Mouse (Mus musculus) thymus, postnatal 0 days (tissue): ENCODE data around the gene Gins3. TPM values are rescaled to one million over a fixed set of nuclear protein-coding genes. Genes with fewer than 3 reads are reported as not detected.

Experiments used
- DNase-seq: peaks from one replicate; pipeline ENCODE4 v3.0.0-alpha.2; 2015; ENCODE audit warnings: low spot score
- polyA plus RNA-seq: library from polyadenylated mRNA; unstranded; fragments of >200 nt; fragmentation: Nextera tagmentation; extraction: Ambion mirVana; gene quantifications from 2 replicates; pipeline ENCODE4 v1.2.1, GENCODE M21; 2015

The Gins3 gene
- polyA plus RNA-seq, 1 experiment from 2014 or later, result 21.7 TPM

DNA sequence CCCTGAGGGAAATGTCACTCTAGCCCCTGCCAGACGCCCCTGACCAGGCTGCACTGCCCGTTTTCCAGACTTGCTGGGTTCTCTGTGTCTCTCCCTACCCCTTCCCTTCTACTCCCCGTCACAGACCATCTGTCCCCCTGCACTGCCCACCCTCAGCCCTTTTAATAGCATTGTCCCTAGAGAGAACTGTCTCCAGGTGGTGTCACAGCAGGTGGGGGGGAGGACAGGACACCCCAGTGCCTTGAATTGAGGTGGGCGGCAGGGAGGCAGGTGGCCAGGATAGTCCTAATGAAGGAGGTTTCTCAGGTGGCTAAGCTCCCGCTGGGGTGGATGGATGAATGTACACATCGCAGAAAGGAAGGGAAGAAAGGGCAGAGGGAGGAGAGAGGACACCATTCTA is 61.4 kb downstream of the Gins3 start:
- no peak for DNase-seq

Other genes starting within 250 kb of the Gins3 start
- gene Cfap20, start 198.6 kb upstream of the Gins3 start, polyA plus RNA-seq, result 94.4 and 104 TPM in 2 replicates
- gene Csnk2a2, start 143.4 kb upstream of the Gins3 start, polyA plus RNA-seq, result 10.7 and 13.9 TPM in 2 replicates
- gene Ccdc113, start 99.4 kb upstream of the Gins3 start, polyA plus RNA-seq, result 0.22 and 0.42 TPM in 2 replicates
- gene Prss54, start 57.1 kb upstream of the Gins3 start, polyA plus RNA-seq, result not detected in 2 replicates
- gene Ndrg4, start 43.5 kb downstream of the Gins3 start, polyA plus RNA-seq, result 3.2 and 4.1 TPM in 2 replicates
- gene Setd6, start 82.4 kb downstream of the Gins3 start, polyA plus RNA-seq, result 19.7 and 20.4 TPM in 2 replicates
- 45.2 and 48.8 TPM in 2 replicates for gene Cnot1, start 174.0 kb downstream of the Gins3 start, polyA plus RNA-seq
- gene Sap18b, start 191.9 kb downstream of the Gins3 start, polyA plus RNA-seq, result 437 and 462 TPM in 2 replicates
- gene Slc38a7, start 220.1 kb downstream of the Gins3 start, polyA plus RNA-seq, result 6.4 and 6.9 TPM in 2 replicates